Mouse (Mus musculus) hindbrain, embryonic 11.5 days (tissue): ENCODE measurements around the gene Pacrg. TPM values are rescaled to one million over a fixed set of nuclear protein-coding genes. Genes with fewer than 3 reads are reported as not detected.

Source experiments
- ATAC-seq: fragments of 200-750 bp; cut with Nextera tagmentation; 2 replicates; pipeline ENCODE4 v1.8.0; 2017; ENCODE audit warnings: mild to moderate bottlenecking, moderate TSS enrichment, moderate library complexity; ENCODE audit not compliant: low FRiP score
- DNase-seq: peaks from one replicate; pipeline ENCODE4 v3.0.0-alpha.2; 2015; ENCODE audit warnings: low spot score
- H3K27ac ChIP-seq: fragments of 300-500 bp; sonication (generic); 2 replicates; pipeline ENCODE4 v1.5.1; 2014; ENCODE audit warnings: mild to moderate bottlenecking, low read depth, low read length
- H3K27me3 ChIP-seq: fragments of 300-500 bp; sonication (generic); 2 replicates; pipeline ENCODE4 v1.6.1; 2014; ENCODE audit warnings: mild to moderate bottlenecking, low read length, moderate library complexity, mixed read lengths; ENCODE audit not compliant: control insufficient read depth, insufficient read depth
- H3K36me3 ChIP-seq: fragments of 300-500 bp; sonication (generic); 2 replicates; pipeline ENCODE4 v1.6.1; 2014; ENCODE audit warnings: mild to moderate bottlenecking, low read length, moderate library complexity, mixed read lengths; ENCODE audit not compliant: control insufficient read depth, insufficient read depth
- H3K4me1 ChIP-seq: fragments of 300-500 bp; sonication (generic); replicated peaks from 2 replicates; pipeline ENCODE4 v1.6.1; 2014; ENCODE audit warnings: low read length, mixed read lengths; ENCODE audit not compliant: control insufficient read depth, insufficient read depth
- H3K4me2 ChIP-seq: fragments of 300-500 bp; sonication (generic); replicated peaks from 2 replicates; pipeline ENCODE4 v1.6.1; 2014; ENCODE audit warnings: mild to moderate bottlenecking, low read depth, low read length
- H3K4me3 ChIP-seq: fragments of 300-500 bp; sonication (generic); 2 replicates; pipeline ENCODE4 v1.5.1; 2014; ENCODE audit warnings: low read depth, low read length
- H3K9ac ChIP-seq: fragments of 300-500 bp; sonication (generic); 2 replicates; pipeline ENCODE4 v1.6.1; 2014; ENCODE audit warnings: low read depth, low read length
- H3K9me3 ChIP-seq: fragments of 300-500 bp; sonication (generic); 2 replicates; pipeline ENCODE4 v1.6.1; 2016; ENCODE audit warnings: low read length; ENCODE audit not compliant: control insufficient read depth
- WGBS: fragments of 180-500 bp; shearing (Covaris S2); extraction: QIAGEN DNeasy Blood & Tissue Kit; methylation state at CpG from one replicate; pipeline ENCODE4 v1.1.7; 2014; 5-methylcytosine and 5-hydroxymethylcytosine counted together
- polyA plus RNA-seq: library from polyadenylated mRNA; unstranded; fragments of >200 nt; fragmentation: Nextera tagmentation; extraction: Ambion mirVana; gene quantifications from 2 replicates; pipeline ENCODE4 v1.2.1, GENCODE M21; 2014

Pacrg gene
- polyA plus RNA-seq, 1 experiment from 2014 or later, result 5.8 TPM

DNA sequence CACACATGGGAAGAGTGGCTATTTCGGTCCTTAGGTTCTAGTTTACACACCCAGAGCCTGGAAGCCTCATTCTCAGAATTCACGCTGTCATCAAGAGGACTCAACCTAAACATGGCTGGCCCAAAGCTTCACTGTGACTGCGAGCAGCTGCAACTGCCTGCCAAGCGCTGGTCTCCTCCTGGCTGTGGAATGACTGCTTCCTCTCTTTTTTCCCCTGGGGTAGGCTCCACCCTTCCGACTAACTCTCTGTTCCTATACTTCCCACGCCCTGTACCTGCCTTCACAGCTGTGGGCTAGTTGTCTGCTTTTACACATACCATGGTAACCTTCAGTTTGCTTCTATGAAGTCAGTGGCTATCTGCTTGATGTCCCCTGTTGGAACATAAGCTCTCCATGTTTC, 453.6 kb downstream of the Pacrg start:
- H3K27ac ChIP-seq, result no peak overlapping the region
- DNase-seq, result no peak
- 77% methylated on average over 6 of the region's 6 CpGs for WGBS

GRCm38 (mm10) chr17:10383406-10383805, 456.7 kb downstream of the Pacrg start:
- no peaks in the 10 kb centered on the region for H3K9me3 ChIP-seq
- ATAC-seq (no peak), DNase-seq (no peak)
- no peak overlapping the region for H3K4me2 ChIP-seq
- H3K9ac ChIP-seq, result no peak overlapping the region
- H3K27ac ChIP-seq, result no peak overlapping the region
- H3K4me1 ChIP-seq, result no peaks in the 10 kb centered on the region
- H3K36me3 ChIP-seq, result no peaks in the 10 kb centered on the region
- no peak overlapping the region for H3K4me3 ChIP-seq
- 88% methylated on average over 6 of the region's 6 CpGs for WGBS
- H3K27me3 ChIP-seq, result no peaks in the 10 kb centered on the region

More for the DNA sequence above, 453.6 kb downstream of the Pacrg start:
- H3K27me3 ChIP-seq, result no peaks in the 10 kb centered on the region
- 0 out of 2 replicates have a peak, but pooled peaks cover 2% of the 10 kb centered on the region for H3K4me1 ChIP-seq
- ATAC-seq, result no peak
- H3K4me2 ChIP-seq, result no peak overlapping the region
- H3K9ac ChIP-seq, result no peak overlapping the region
- H3K4me3 ChIP-seq, result no peak overlapping the region
- H3K9me3 ChIP-seq, result no peaks in the 10 kb centered on the region
- H3K36me3 ChIP-seq, result no peaks in the 10 kb centered on the region

GRCm38 (mm10) chr17:10378467-10379175, 461.5 kb downstream of the Pacrg start:
- Histone ChIP-seq H3K9ac (no peak overlapping the region), H3K27me3 (no peaks in the 10 kb centered on the region), H3K36me3 (no peaks in the 10 kb centered on the region), H3K27ac (no peak overlapping the region), H3K4me1 (peaks cover 6% of the 10 kb centered on the region; the same call in 1 of the 2 replicates), H3K4me3 (no peak overlapping the region), H3K9me3 (no peaks in the 10 kb centered on the region), H3K4me2 (no peak overlapping the region)
- ATAC-seq, result no peak
- 83% methylated on average over 10 of the region's 10 CpGs for WGBS
- no peak for DNase-seq

DNA sequence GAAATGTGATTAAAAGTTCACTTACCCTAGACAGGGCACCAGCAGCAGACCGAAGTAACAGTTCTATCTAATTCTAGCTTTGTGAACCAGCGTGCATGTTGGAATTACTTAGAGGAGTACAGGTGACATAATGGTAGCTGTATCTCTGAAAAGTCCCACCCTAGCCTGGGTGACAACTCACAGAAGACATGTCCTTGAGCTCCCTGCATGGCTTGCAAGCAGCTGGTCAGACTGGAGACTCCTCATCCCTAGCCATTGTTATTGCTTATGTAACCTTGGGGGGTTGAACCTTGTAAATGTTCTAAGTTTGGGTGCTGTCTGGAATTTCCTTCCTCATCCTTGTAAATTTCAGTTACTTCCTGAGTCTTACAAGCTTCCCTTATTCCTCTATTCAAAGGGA, 462.5 kb downstream of the Pacrg start:
- Histone ChIP-seq H3K36me3 (no peaks in the 10 kb centered on the region), H3K4me1 (peaks cover 6% of the 10 kb centered on the region; the same call in 1 of the 2 replicates), H3K27me3 (no peaks in the 10 kb centered on the region), H3K9ac (no peak overlapping the region), H3K4me2 (no peak overlapping the region), H3K4me3 (no peak overlapping the region), H3K27ac (no peak overlapping the region), H3K9me3 (no peaks in the 10 kb centered on the region)
- 94% methylated on average over 2 of the region's 2 CpGs for WGBS
- DNase-seq (no peak), ATAC-seq (no peak)

DNA sequence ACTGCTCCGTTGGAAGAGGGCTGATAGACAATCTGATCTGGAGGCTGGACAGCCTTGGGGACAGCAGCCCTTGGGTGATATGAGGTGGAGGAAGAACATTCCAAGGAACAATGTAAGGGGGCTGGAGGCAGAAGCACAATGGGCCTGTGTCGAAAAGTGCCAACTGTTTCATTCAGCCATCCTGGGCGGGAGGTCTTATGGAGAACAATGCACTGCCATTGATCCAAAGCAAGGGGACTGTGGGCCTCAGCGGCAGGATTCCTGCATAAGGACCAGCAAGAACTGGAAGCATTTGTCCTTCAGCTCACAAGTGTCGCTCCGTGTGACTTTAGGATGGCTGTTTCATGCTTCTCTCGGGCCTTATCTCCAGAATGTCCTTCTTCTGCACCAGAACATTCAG, 465.8 kb downstream of the Pacrg start:
- Histone ChIP-seq H3K4me1 (peaks cover 6% of the 10 kb centered on the region; the same call in 1 of the 2 replicates), H3K27ac (no peak overlapping the region), H3K36me3 (no peaks in the 10 kb centered on the region), H3K4me2 (no peak overlapping the region), H3K27me3 (no peaks in the 10 kb centered on the region), H3K4me3 (no peak overlapping the region), H3K9me3 (no peaks in the 10 kb centered on the region), H3K9ac (no peak overlapping the region)
- ATAC-seq (no peak), DNase-seq (peak; percentile 51)
- 25% methylated on average over 7 of the region's 7 CpGs for WGBS

- DNase-seq (no peak), ATAC-seq (0 out of 2 replicates have a peak, but pooled peaks have one; percentile 35)
- H3K4me1 ChIP-seq, result peaks cover 6% of the 10 kb centered on the region; the same call in 1 of the 2 replicates
- no peak overlapping the region for H3K27ac ChIP-seq
- no peaks in the 10 kb centered on the region for H3K36me3 ChIP-seq
- WGBS, result 62% methylated on average over 3 of the region's 3 CpGs
- no peak overlapping the region for H3K9ac ChIP-seq
- H3K4me2 ChIP-seq, result no peak overlapping the region
- no peaks in the 10 kb centered on the region for H3K27me3 ChIP-seq
- no peak overlapping the region for H3K4me3 ChIP-seq
- H3K9me3 ChIP-seq, result no peaks in the 10 kb centered on the region
Observed at GRCm38 (mm10) chr17:10373727-10374126, 466.4 kb downstream of the Pacrg start.

DNA sequence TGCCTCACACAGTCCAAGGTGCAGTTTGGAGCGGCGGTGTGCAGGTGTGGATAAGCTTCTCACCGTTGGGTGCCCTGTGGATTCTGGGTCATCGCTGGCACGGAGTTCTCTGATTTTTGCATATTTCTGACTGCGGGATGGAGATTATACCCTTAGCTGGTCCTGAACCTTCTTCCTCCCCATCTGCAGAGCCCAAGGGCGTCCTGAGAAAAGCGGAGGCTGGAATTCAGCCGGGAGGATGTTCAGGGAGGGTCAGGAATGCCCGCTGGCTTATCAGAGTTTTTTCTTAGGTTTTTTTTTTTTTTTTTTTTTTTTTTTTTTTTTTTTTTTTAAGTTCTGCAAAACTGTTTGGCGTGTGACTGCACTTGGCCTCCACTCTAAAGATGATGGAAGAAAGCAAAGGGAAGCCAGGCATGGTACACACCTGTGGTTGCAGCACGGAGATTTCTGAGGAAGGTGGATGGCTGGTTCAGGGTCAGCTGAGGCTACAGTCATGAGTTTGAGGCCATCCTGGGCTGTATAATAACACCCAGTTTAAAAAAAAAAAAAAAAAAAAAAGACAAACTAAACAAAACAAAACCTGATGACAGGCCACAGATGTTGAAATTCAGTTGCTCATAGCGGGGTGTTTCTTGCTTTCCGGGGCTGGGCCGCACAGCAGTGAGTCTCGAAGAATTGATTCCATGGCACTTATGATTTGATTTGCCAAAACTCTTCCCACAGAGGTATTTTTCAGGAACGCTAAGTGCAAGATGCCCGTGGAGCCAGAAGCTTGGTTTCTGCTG, 467.9 kb downstream of the Pacrg start:
- Histone ChIP-seq H3K27ac (no peak overlapping the region), H3K4me2 (no peak overlapping the region), H3K4me3 (no peak overlapping the region), H3K9ac (no peak overlapping the region), H3K36me3 (no peaks in the 10 kb centered on the region), H3K4me1 (peaks cover 6% of the 10 kb centered on the region; the same call in 1 of the 2 replicates), H3K9me3 (no peaks in the 10 kb centered on the region), H3K27me3 (no peaks in the 10 kb centered on the region)
- 62% methylated on average over 18 of the region's 18 CpGs for WGBS
- no peak for DNase-seq
- no peak for ATAC-seq

- no peak overlapping the region for H3K27ac ChIP-seq
- no peak for DNase-seq
- no peaks in the 10 kb centered on the region for H3K36me3 ChIP-seq
- H3K27me3 ChIP-seq, result no peaks in the 10 kb centered on the region
- 76% methylated on average over 8 of the region's 8 CpGs for WGBS
- no peak for ATAC-seq
- H3K9me3 ChIP-seq, result no peaks in the 10 kb centered on the region
- H3K4me2 ChIP-seq, result no peak overlapping the region
- peaks cover 6% of the 10 kb centered on the region; the same call in 1 of the 2 replicates for H3K4me1 ChIP-seq
- no peak overlapping the region for H3K9ac ChIP-seq
- no peak overlapping the region for H3K4me3 ChIP-seq
Observed at GRCm38 (mm10) chr17:10371472-10371871, 468.6 kb downstream of the Pacrg start.
